Mouse (Mus musculus) gonadal fat pad, adult 2 months (tissue): ENCODE measurements around the gene Tex13b. TPM values are rescaled to one million over a fixed set of nuclear protein-coding genes. Genes with fewer than 3 reads are reported as not detected.
"Not testable (repeated sequence)": the region's sequence is repeated elsewhere in the genome, so short reads cannot be mapped to it uniquely, and the experiment has no call there.

Experiments
- DNase-seq: peaks from one replicate; pipeline ENCODE4 v3.0.0-alpha.2; 2012; ENCODE audit warnings: low read depth
- polyA plus RNA-seq: library from polyadenylated mRNA; depleted of rRNA; stranded (reverse); fragments of >200 nt; gene quantifications from 2 replicates; pipeline ENCODE4 v1.2.3, GENCODE M21; 2012; rRNA removed

The Tex13b gene
- polyA plus RNA-seq: not detected in 2 replicates

DNA sequence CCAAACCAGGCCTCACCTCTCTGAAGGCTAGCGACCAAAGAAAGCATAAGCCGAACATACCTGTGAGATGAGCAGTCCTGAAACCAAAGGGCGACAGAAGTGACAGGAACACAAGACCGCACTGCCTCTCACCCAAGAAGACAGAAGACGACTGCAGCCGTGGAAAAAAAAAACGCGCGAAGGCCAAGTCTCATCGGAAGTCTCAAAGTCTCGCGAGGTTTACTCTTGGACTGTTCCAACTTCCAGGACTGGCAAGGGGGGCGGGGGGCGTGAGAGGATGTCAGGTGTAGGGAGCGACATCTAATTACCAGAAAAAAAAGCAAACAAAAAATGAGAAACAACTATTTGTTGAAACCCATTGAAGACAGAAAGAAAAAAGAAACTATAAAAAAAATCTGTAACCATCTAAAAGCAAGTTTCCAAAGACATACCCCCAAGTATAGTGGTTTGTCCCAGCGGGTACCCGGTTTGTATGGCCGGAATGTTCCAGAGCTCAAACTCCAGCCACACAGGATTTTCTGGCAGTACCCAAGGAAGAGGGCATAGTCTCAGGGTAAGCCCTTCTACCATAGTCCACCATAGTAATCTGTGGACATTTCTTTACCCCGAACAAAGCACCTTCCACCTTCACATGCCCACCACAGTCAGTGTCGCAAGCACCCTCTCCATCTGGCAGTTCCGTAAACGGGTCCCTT is at the start of gene Tex13b:
Gene Tex13b (minus strand): TSS at position 122 of the 695 bp plus-strand sequence.
- no peak for DNase-seq

DNA sequence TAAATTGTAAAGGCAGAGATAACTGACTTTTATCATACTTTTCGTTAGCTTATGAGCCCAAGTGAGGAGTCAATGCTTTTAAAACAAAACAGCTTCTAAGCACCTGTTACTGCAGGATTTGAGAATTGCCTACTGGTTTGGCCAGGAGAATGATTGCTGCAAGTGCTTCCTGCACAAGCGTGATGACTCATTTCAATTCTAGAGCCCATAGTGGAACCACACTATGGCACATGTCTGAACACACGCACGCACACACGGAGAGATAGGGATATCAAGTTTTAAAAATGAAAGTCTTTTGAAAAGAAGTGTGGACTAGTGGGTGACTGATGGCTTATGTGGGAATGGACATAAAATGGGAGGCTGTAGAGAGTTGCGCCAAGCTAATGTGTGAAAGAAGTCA is 49.5 kb upstream of the Tex13b start:
- no peak for DNase-seq

DNA sequence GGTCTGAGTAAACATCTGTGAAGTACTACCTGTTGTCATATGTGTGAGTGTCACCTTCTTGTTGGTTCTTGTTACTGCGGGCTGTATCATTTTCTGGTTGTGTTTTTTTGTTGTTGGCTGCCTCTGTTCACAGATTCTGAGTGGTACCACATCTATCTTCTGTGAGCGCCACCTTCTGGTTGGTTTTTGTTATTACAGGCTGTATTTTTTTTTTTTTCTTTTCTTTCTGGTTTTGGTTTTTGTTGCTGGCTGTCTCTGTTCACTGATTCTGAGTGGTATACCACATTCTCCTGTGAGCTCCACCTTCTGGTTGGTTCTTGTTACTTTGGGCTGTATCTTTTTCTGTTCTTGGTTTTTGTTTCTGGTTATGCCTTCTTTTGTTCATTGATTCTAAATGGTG is 44.2 kb upstream of the Tex13b start:
- no peak for DNase-seq

DNA sequence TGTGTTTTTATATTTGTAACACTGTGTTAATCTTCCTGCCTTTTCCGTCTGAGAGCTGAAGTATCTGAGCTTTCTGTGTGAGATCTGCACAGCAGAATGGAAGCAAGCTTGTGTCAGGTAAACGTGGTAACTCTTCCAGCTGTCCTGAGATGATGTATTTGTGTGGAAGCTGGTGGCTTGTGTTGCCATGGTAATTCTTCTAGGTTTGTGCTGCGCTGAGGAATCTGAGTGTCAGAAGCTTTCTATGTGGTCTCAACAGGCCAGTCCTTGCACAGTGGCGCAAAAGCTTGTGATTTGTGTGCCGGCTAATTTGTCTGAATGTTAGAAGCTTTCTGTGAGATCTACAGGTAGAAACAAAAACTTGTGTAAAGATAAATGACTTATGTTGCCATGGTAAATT is 43.8 kb upstream of the Tex13b start:
- DNase-seq: not testable (repeated sequence)

DNA sequence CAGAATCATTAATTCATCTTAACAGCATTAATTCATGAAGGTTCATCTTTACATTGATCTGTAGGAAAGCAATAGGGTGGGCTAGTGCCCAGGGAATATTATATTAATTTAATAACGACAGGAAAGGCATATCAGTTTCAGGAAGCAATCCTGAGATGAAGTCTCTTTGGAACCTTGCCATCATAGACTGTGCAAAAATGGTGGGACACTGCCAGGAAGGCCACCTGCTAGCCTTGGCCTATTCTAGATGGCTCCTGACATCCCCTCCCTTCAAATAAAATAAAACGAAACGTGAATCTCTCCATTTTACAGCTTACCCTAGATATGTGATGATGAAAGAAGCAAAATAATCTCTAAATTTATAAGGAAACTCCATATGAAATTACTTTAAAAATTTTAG is 41.3 kb upstream of the Tex13b start:
- no peak for DNase-seq

DNA sequence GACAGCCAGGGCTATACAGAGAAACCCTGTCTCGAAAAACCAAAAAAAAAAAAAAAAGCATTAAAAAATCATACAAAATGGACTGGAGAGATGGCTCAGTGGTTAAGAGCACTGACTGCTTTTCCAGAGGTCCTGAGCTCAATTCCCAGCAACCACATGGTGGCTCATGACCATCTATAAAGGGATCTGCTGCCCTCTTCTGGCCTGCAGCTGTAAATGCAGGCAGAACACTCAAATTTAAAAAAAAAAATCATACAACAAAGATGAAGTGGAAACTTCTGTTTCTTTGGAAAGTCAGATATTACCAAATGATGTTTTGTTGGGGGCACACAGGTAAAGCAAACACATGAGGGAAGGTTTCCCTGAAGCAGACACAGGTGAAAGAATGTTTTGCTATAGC is 32.2 kb upstream of the Tex13b start:
- DNase-seq: not testable (repeated sequence)

DNA sequence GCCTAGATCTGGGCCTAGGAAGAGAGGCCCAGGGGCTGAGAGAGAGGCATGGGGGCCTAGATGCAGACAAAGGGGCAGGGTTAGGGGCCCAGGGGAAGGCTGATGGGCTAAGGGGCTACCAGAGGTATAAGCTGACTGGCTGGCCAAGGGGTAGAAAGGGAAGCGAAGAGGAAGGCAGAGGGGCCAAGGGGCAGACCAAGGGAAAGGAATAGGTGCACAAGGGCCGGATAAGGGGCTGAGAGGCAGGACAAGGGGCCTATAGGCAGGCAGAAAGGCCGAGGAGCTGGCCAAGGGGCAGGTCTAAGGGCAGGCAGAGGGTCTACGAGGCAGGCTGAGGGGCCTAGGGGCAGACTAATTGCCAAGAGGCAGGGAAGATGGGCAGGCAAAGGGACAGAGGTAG is 26.7 kb upstream of the Tex13b start:
- DNase-seq: no peak

DNA sequence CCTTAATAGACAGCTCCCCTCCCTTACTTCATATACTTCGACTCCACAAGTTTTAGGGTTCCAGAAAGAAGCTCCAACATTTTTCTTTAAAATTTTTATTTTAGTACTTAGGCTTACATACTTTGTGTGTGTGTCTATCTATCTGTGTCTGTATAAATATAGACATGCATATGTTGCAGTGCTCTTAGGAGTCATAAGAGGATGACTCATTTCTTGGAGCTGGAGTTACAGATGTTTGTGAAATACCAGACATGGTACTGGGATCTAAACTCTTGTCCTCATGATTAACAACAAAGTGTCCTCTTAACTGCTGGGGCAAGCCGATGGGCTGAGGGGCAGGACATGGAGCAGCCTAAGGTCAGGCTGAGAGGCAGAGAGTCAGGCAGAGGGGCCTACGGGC is 24.8 kb upstream of the Tex13b start:
- DNase-seq: no peak

DNA sequence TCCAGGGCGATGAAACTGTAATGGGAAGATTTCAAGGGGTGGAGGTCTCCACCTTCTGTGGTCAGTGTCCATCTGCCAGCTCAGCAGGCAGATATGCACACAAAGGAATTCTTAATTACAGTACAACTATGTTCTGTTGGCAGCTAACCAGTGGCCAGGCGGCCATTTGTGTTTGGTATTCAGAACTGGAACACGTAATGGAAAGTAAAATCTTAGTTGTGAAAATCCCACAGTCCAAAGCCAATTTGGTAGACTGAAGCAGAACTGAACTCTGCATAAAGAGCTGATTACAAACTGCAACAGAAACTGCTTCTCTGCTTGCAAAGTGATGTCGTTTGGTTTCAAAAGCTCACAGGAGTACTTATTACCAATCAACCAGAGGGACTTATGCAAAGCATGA is 18.5 kb upstream of the Tex13b start:
- no peak for DNase-seq

DNA sequence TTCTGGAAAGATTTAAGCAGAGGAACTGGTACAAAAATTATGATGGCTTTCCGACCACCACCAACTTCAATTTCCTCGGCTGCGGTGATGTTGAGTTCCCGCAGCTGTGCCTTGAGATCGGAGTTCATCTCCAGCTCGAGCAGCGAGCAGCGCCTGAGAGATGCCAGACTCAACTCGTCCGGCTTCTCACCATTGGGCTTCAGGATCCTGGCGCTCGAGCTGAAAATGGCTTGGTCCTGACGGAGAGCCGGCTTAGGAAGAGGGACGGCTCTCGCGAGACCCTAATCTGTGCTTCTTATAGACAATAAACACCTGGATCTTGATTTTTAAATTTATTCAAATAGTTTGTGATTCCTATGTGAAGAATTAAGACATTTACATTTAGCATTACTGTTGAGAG is 9.1 kb upstream of the Tex13b start:
- no peak for DNase-seq

DNA sequence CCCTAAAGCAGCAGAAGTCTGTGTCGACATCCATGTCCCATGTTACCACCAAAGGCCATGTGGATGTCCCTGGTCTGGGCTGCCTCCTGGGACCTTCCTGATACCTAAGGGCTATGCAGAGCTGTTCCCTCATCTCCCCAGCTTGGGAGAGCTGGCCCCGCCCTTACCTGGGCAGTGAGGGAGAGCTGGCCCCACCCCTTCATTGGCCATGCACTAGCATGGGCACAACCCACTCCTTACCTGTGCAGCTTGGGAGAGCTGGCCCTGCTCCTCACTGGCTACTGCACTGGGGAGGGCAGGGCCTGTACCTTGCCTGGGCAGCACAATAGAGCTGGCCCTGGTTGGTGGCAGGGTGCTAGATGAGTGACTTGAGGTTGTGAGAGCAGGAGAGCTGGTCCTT is 7.9 kb downstream of the Tex13b start:
- DNase-seq: no peak

DNA sequence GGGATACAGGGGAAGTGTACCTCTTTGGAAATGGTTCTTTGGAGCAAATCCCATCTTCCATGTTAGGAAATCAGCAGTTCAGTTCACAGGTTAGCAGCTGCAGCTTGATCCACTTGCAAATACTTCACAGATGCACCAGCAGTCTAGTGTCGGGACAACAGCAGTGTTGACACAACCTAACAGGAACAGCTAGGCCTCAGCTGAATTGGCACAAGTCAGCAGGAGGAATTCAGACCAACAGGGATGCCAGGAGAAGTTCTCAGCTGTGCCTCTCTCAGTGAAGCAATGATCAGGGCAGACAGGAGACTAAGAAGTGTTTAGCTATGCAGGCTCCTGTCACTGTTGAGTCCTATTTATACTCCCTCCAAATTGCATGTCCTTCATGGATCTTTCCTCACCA is 43.4 kb downstream of the Tex13b start:
- DNase-seq: no peak

Other genes with a start within 250 kb of the Tex13b start
- 85.7 and 121 TPM in 2 replicates for gene Tsc22d3, start 212.8 kb downstream of the Tex13b start, polyA plus RNA-seq
- 13.6 and 14.0 TPM in 2 replicates for gene Mid2, start 148.8 kb downstream of the Tex13b start, polyA plus RNA-seq
- 3.5 and 5.0 TPM in 2 replicates for gene Vsig1, start 94.2 kb upstream of the Tex13b start, polyA plus RNA-seq
- gene Psmd10, start 143.3 kb upstream of the Tex13b start, polyA plus RNA-seq: 18.0 and 20.7 TPM in 2 replicates
- gene Atg4a, start 143.5 kb upstream of the Tex13b start, polyA plus RNA-seq: 60.8 and 67.2 TPM in 2 replicates